Mouse (Mus musculus): ENCODE measurements at regions not wholly inside any gene's neighbourhood (a gene's known extent, or its start where the extent isn't known, plus 50 kb on each side); places are given as distances from the start of the nearest gene placed in this dataset.

DNA sequence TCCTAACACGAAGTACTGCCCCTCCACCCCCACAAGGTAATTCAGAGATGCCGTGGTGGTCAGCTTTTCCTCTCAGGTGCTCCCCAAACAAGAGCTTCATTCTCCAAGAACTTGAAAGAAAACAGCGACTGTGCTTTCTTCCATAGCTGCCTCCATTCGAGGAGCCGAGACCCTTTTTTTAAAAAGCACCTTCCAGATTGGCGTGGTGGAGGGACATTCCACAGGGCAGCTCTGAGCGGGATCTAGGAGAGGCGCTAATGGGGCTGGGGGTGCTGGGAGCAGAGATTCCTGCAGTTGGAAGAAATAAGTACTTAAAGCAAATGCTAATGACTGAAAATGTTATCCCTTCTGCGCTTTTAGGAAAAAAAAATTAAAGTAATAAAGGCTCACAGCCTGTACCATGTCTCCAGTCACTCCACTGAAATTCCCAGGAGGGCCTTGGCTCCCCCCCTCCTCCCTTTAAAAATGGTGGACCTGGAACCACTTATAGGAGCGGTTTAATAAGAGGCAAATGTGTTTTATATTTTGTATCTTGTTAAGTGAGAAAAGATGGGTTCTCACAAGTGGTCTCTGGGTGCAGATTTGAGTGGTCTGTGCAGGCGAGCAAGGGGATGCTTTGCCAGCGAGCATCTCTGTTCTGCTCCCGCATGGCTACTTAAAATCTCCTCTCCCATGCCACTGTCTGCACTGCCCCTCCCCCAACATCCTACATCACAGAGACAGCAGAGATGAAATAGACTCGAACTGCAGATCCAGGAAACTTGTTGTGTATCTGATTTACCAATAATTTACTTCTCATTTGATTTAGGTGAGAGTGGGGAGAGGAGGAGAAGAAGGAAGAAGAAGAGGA lies 77.4 kb upstream of the Zfhx3 start:
- WGBS, result 71% methylated on average over 14 of the region's 14 CpGs
- Histone ChIP-seq H3K4me3 (ENCODE audit: insufficient read depth, low read depth, low read length) (no peak overlapping the region), H3K27ac (replicated peaks; ENCODE audit: insufficient read depth, low read depth, low read length) (no peak overlapping the region), H3K4me1 (ENCODE audit: control insufficient read depth, insufficient read depth, low read length) (no peaks in the 10 kb centered on the region), H3K9ac (ENCODE audit: low read depth, low read length) (no peak overlapping the region), H3K79me2 (ENCODE audit: control insufficient read depth, insufficient read depth, low read length) (no peaks in the 10 kb centered on the region), H3K27me3 (ENCODE audit: control insufficient read depth, insufficient read depth, low read length) (no peaks in the 10 kb centered on the region), H3K36me3 (ENCODE audit: control insufficient read depth, insufficient read depth, low read length) (no peaks in the 10 kb centered on the region)
- DNase-seq (ENCODE audit: extremely low read depth, low read depth, low spot score), result no peak
- no peak for TF ChIP-seq POLR2A (IDR thresholded peaks at IDR 0.05; ENCODE audit: extremely low read depth, insufficient read depth, low read length)
- TF ChIP-seq CTCF (IDR thresholded peaks at IDR 0.05; ENCODE audit: low read depth, low read length), result no peak

- Histone ChIP-seq H3K9ac (ENCODE audit: low read depth, low read length) (no peak overlapping the region), H3K79me2 (ENCODE audit: control insufficient read depth, insufficient read depth, low read length) (no peaks in the 10 kb centered on the region), H3K27me3 (ENCODE audit: control insufficient read depth, insufficient read depth, low read length) (no peaks in the 10 kb centered on the region), H3K4me1 (ENCODE audit: control insufficient read depth, insufficient read depth, low read length) (no peaks in the 10 kb centered on the region), H3K27ac (replicated peaks; ENCODE audit: insufficient read depth, low read depth, low read length) (no peak overlapping the region), H3K36me3 (ENCODE audit: control insufficient read depth, insufficient read depth, low read length) (no peaks in the 10 kb centered on the region), H3K4me3 (ENCODE audit: insufficient read depth, low read depth, low read length) (no peak overlapping the region)
- 72% methylated on average over 4 of the region's 4 CpGs for WGBS
- DNase-seq (ENCODE audit: extremely low read depth, low read depth, low spot score), result no peak
- TF ChIP-seq CTCF (IDR thresholded peaks at IDR 0.05; ENCODE audit: low read depth, low read length) (no peak), POLR2A (IDR thresholded peaks at IDR 0.05; ENCODE audit: extremely low read depth, insufficient read depth, low read length) (no peak)
Measured at GRCm38 (mm10) chr8:107865744-107866143, 76.7 kb upstream of the Zfhx3 start.

GRCm38 (mm10) chr8:107871718-107872117 lies 70.7 kb upstream of the Zfhx3 start:
- H3K36me3 ChIP-seq (ENCODE audit: control insufficient read depth, insufficient read depth, low read length), result no peaks in the 10 kb centered on the region
- H3K4me1 ChIP-seq (ENCODE audit: control insufficient read depth, insufficient read depth, low read length), result no peaks in the 10 kb centered on the region
- no peaks in the 10 kb centered on the region for H3K79me2 ChIP-seq (ENCODE audit: control insufficient read depth, insufficient read depth, low read length)
- no peak overlapping the region for H3K4me3 ChIP-seq (ENCODE audit: insufficient read depth, low read depth, low read length)
- DNase-seq (ENCODE audit: extremely low read depth, low read depth, low spot score), result no peak
- WGBS, result 60% methylated on average over 15 of the region's 15 CpGs
- H3K27ac ChIP-seq (replicated peaks; ENCODE audit: insufficient read depth, low read depth, low read length), result no peak overlapping the region
- TF ChIP-seq POLR2A (IDR thresholded peaks at IDR 0.05; ENCODE audit: extremely low read depth, insufficient read depth, low read length), result no peak
- TF ChIP-seq CTCF (IDR thresholded peaks at IDR 0.05; ENCODE audit: low read depth, low read length), result no peak
- peaks cover 4% of the 10 kb centered on the region; the same call in 1 of the 2 replicates for H3K27me3 ChIP-seq (ENCODE audit: control insufficient read depth, insufficient read depth, low read length)
- no peak overlapping the region for H3K9ac ChIP-seq (ENCODE audit: low read depth, low read length)

DNA sequence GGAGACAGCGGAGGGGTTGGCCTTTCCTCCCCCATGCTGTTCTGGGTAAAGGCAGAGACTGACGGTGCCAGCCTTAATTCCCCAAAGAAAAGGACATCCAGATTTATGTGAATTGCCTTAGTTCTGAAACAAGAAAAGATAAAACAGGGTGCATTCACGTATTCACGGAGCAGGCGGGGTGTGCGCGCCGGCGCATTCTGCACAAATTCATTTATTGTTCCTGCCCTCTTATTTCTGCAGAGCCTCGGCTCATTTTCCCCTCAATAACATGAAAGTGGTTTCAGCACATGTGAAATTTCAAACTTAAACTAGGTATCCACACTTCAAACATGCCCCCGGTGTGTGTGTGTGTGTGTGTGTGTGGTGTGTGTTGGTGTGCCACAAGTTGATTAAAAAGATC lies 70.3 kb upstream of the Zfhx3 start:
- Histone ChIP-seq H3K27ac (replicated peaks; ENCODE audit: insufficient read depth, low read depth, low read length) (no peak overlapping the region), H3K4me3 (ENCODE audit: insufficient read depth, low read depth, low read length) (no peak overlapping the region), H3K79me2 (ENCODE audit: control insufficient read depth, insufficient read depth, low read length) (no peaks in the 10 kb centered on the region), H3K9ac (ENCODE audit: low read depth, low read length) (no peak overlapping the region), H3K27me3 (ENCODE audit: control insufficient read depth, insufficient read depth, low read length) (peaks cover 4% of the 10 kb centered on the region; the same call in 1 of the 2 replicates), H3K4me1 (ENCODE audit: control insufficient read depth, insufficient read depth, low read length) (no peaks in the 10 kb centered on the region), H3K36me3 (ENCODE audit: control insufficient read depth, insufficient read depth, low read length) (no peaks in the 10 kb centered on the region)
- TF ChIP-seq CTCF (IDR thresholded peaks at IDR 0.05; ENCODE audit: low read depth, low read length), result no peak
- 80% methylated on average over 11 of the region's 11 CpGs for WGBS
- DNase-seq (ENCODE audit: extremely low read depth, low read depth, low spot score), result no peak

GRCm38 (mm10) chr8:107876455-107876854 lies 66.0 kb upstream of the Zfhx3 start:
- Histone ChIP-seq H3K27ac (replicated peaks; ENCODE audit: insufficient read depth, low read depth, low read length) (no peak overlapping the region), H3K4me3 (ENCODE audit: insufficient read depth, low read depth, low read length) (no peak overlapping the region), H3K4me1 (ENCODE audit: control insufficient read depth, insufficient read depth, low read length) (no peaks in the 10 kb centered on the region), H3K36me3 (ENCODE audit: control insufficient read depth, insufficient read depth, low read length) (no peaks in the 10 kb centered on the region), H3K27me3 (ENCODE audit: control insufficient read depth, insufficient read depth, low read length) (peaks cover 4% of the 10 kb centered on the region; the same call in 1 of the 2 replicates), H3K79me2 (ENCODE audit: control insufficient read depth, insufficient read depth, low read length) (no peaks in the 10 kb centered on the region), H3K9ac (ENCODE audit: low read depth, low read length) (no peak overlapping the region)
- no peak for DNase-seq (ENCODE audit: extremely low read depth, low read depth, low spot score)
- 59% methylated on average over 2 of the region's 2 CpGs for WGBS
- TF ChIP-seq CTCF (IDR thresholded peaks at IDR 0.05; ENCODE audit: low read depth, low read length) (no peak), POLR2A (IDR thresholded peaks at IDR 0.05; ENCODE audit: extremely low read depth, insufficient read depth, low read length) (no peak)

GRCm38 (mm10) chr8:107881851-107882250 lies 60.6 kb upstream of the Zfhx3 start:
- H3K27ac ChIP-seq (replicated peaks; ENCODE audit: insufficient read depth, low read depth, low read length), result no peak overlapping the region
- H3K4me3 ChIP-seq (ENCODE audit: insufficient read depth, low read depth, low read length), result no peak overlapping the region
- no peaks in the 10 kb centered on the region; the same call in 1 of the 2 replicates for H3K4me1 ChIP-seq (ENCODE audit: control insufficient read depth, insufficient read depth, low read length)
- peak; percentile 70 for TF ChIP-seq CTCF (IDR thresholded peaks at IDR 0.05; ENCODE audit: low read depth, low read length)
- TF ChIP-seq POLR2A (IDR thresholded peaks at IDR 0.05; ENCODE audit: extremely low read depth, insufficient read depth, low read length), result no peak
- no peaks in the 10 kb centered on the region for H3K27me3 ChIP-seq (ENCODE audit: control insufficient read depth, insufficient read depth, low read length)
- H3K79me2 ChIP-seq (ENCODE audit: control insufficient read depth, insufficient read depth, low read length), result no peaks in the 10 kb centered on the region
- H3K36me3 ChIP-seq (ENCODE audit: control insufficient read depth, insufficient read depth, low read length), result no peaks in the 10 kb centered on the region
- peak; percentile 28 for DNase-seq (ENCODE audit: extremely low read depth, low read depth, low spot score)
- no peak overlapping the region for H3K9ac ChIP-seq (ENCODE audit: low read depth, low read length)
- 17% methylated on average over 7 of the region's 7 CpGs for WGBS
